Mouse (Mus musculus) ES-Bruce4 (cell line): ENCODE data around the gene Amfr.
"Not testable (repeated sequence)": the region's sequence is repeated elsewhere in the genome, so short reads cannot be mapped to it uniquely, and the experiment has no call there.

Experiments used
- EP300 ChIP-seq: IDR thresholded peaks from 2 replicates; pipeline ENCODE4 v1.6.1; 2011; ENCODE audit warnings: low read depth, low read length; ENCODE audit not compliant: insufficient read depth
- POLR2A ChIP-seq: IDR thresholded peaks from one replicate; pipeline ENCODE4 v1.8.1; 2011; ENCODE audit warnings: low read length; ENCODE audit not compliant: insufficient read depth

GRCm38 (mm10) chr8:94036541-94036940, 23.9 kb upstream of the Amfr start:
- TF ChIP-seq EP300, POLR2A: not testable (repeated sequence)
